Mouse (Mus musculus): Measurements from ENCODE around the gene Akap10. TPM values are rescaled to one million over a fixed set of nuclear protein-coding genes. Genes with fewer than 3 reads are reported as not detected.
A peak's percentile ranks its signal among the peaks of the same experiment; 100 is the strongest.
"Not testable (repeated sequence)": the region's sequence is repeated elsewhere in the genome, so short reads cannot be mapped to it uniquely, and the experiment has no call there.

The Akap10 gene
- total RNA-seq, 2 experiments from 2014 or later, result 36.1 to 37.6 TPM

DNA sequence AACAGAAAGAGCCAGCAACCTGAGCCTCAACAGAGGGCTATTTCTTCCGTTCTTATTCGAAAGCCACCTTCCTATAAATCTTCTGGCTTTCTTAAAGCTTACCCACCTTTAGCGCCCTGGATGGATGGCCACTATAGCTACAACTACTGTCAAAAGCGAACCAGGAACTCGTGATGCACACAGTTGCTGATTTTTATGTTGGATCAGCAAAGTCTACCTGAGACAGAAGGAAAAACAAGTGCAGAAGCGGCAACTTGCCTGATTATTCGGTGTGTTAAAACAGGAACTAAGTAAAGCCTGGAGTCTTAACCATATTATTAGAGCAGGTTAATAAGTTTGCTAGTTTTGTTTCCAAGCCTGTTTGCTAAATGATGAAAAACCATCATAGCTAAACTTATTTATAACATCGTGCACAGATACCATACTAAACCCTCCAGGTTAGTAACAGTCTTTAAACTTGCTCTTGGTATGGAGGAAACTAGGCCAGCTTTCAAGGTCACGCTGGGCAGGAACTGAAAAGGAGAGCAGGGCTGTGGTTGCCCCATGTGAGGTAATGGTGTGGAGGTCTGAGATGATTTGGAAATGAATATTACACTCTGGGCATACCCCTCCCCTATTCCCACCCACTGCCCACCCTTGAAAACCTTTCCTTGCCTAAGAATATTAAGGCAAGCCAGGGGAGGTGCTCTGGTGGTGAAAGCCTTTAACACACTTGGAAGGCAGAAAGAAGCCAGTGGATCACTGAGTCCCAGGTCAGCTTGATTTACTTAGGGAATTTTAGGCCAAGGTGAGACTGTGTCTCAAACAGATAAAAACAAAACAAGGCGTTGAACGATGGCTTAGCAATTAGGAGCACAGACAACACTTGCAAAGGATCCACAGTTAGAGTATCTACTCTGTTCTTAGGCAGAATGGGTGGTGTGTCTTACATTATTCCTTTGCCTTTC is 861 bp upstream of the Akap10 start:
- DNase-seq (ENCODE audit: low spot score in 2 of 2), result no peak

DNA sequence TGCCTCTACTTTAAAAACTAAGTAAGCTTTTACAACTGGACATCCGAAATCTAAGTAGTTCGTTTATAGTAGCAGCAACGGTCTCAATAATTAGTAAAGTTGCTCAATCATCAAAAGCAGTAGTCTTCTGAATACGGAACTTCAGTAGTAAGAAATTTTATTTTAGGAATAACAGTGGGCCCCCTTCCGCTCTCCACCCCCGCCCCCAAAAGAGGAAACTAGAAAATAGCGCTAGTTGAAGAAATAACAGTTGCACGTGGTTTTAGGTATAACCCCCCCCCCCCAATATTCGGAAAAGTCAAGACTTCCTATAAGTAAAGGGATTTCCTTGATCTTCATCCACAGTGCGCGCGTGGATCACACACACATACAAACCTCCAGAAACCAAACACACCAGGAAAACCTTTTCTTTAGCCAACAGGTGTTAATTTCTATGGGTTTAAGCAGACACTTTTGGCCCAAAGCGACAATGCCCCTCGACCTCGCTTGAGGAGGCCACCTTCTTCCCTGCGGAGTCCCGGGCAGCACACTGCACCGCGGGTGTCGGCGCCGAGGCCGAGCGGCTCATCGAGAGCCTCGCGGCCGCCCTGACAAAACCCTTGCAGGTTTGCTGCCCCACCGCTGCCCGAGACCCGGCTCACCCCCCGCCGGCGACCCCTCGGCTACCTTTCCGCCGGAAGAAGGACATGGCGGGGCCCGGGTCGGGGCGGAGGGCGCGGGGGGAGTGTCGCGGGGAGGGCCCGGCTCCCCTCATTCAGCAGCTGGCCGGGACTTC is 542 bp downstream of the Akap10 start:
- peak in 1 of 2 experiments; percentile 24 for DNase-seq (ENCODE audit: low spot score in 2 of 2)

- no peak for DNase-seq (ENCODE audit: low spot score in 2 of 2)
Measured at GRCm38 (mm10) chr11:61923309-61923708, 6.7 kb downstream of the Akap10 start.

DNA sequence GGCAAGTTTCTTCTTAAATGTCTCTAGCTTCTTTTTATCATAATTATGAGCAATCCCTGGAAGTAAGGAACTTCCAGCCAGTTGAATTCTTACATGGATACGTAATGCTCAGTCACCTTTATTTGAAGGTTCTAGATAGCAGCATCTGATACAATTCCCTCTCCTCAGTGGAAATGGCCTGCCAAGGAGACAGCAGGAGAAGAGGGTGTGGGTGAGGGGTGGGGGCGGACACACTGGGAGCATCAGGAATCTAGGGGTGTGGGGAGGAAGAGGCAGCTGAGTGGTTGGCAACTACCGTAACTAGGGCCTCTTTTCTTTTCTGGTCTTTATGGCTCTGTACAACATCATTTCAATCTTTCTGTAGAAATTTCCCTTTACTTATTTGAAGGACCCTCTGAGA is 10.3 kb downstream of the Akap10 start:
- peak in 1 of 2 experiments; percentile 44 for DNase-seq (ENCODE audit: low spot score in 2 of 2)

GRCm38 (mm10) chr11:61908315-61908714 is 21.7 kb downstream of the Akap10 start:
- DNase-seq (ENCODE audit: low spot score in 2 of 2), result no peak

GRCm38 (mm10) chr11:61882183-61882582 is 47.9 kb downstream of the Akap10 start:
- peak in 1 of 2 experiments; percentile 29 for DNase-seq (ENCODE audit: low spot score in 2 of 2)

GRCm38 (mm10) chr11:61879921-61880320 is 50.1 kb downstream of the Akap10 start:
- no peak for DNase-seq (ENCODE audit: low spot score in 2 of 2)

DNA sequence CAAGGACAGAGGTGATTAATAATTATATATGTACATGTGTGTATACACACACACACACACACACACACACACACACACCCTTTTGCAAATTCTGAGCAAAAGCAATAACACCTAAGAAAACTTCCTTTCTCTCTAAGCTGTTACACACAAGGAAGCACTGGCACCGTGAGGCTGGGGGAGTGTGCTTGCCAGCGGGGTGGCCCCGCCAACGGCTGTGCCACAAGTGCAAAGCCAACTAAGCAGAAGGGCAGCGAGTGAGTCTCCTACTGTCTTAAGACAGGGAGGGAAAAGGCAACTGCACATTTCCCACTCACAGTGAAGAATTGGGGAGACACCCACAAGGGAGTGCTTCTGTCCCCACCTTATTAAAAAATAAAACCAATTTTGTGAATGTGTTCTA is 58.2 kb downstream of the Akap10 start:
- DNase-seq (ENCODE audit: low spot score in 2 of 2), result no peak

GRCm38 (mm10) chr11:61866856-61867255 is 63.2 kb downstream of the Akap10 start:
- DNase-seq (ENCODE audit: low spot score in 2 of 2), result no peak

DNA sequence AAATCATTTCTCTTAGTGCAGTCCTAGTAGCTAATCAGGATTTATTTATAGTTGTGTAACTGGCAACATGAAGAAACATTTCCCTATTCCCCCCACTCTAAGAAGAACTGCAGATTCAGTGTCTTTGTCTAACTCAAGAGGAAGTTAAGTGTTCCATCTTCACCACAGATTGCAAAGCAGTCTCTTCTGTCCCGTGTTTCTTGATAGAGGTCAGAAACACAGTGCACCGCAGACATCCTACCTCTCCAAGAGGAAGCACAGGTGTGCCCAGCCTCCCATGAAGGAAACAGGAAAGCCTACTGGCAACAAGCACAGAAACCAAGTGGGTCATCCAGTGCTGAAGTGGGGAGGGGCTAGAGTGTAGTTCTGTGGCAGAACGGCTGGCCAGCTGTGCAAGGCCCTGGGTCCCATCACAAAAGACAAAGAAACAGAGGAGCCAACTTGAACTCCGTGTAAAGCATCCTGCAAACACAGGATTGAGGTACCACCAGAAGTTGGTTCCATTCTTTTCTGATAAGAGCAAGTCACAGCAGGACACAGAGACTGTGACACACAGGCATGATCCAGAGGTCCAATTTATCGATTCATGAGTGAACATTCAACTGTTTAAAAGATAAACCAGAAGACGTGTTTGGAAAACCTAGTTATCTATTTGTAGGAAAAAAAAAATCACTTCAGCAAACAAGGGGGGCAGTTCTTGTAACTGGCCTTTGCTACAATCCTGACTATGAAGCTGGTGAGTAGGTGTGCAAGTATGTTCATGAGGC is 68.1 kb downstream of the Akap10 start:
- DNase-seq (ENCODE audit: low spot score in 2 of 2), result no peak

- DNase-seq (ENCODE audit: low spot score in 2 of 2), result no peak
Measured at GRCm38 (mm10) chr11:61859316-61859715, 70.7 kb downstream of the Akap10 start.

- DNase-seq (ENCODE audit: low spot score in 2 of 2), result no peak
Measured at GRCm38 (mm10) chr11:61855539-61855938, 74.5 kb downstream of the Akap10 start.

DNA sequence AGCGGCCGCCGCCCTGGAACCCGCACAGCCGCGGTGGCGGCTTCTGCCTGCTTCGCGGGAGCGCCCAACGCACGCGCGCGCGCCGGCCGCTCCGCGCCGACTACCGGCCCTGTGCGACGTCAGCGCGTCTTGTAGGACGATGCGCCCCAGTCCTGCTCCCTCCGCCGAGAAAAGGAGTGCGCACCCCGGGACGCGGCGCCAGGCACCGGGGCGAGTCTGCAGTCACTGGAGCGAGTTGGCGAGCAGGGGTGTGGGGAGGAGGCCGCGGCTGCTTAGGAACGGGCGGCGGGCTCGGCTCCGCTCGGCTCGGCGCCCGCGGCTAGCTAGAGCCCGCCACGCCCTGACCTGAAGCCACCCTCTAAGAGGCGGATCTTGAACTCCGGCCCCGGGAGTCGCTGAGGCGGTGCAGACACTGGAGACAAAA is 75.1 kb downstream of the Akap10 start, which contains the start of gene Ulk2:
TSS of gene Ulk2 (minus strand) at position 86 of the 424 bp plus-strand sequence.
- peak; percentile 88 to 92 for DNase-seq (ENCODE audit: low spot score in 2 of 2)

DNA sequence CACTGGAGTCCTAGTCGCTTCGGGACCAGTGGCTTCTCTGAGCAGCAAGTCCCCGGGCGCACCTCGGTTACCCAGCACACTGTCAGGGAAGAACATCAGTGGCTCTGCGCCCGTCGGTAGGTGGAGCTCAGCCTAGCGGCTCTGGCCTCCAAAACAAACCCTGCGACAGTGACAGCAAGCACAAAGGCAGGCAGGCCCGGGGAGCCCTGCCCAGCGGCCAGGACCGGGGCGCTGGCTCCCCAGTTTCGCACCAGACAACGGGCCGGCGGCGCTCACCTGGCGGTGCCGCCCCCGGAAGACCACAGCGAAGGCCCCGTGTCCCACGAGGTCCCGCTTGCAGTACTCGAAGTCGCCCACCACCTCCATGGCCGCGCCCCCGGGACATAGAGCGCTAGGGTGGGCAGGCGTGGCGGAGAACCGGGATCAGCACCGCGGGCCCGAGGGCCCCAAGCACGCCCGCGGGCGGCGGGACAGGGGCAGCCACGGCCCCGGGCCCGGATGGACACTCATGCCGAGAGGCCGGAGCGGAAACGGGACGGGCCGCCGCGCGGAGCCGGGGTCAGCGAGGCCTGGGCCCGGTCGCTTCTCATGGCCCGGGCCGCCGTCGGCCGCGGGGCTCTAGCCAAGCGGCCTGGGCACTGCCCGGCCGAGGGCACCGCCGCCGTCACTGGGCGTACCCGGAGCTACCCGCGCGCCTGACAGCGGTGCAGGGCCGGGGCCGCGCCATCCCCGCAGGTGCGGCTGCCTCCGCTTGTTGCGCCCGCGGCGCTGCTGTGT is 75.7 kb downstream of the Akap10 start:
- peak; percentile 84 to 91 for DNase-seq (ENCODE audit: low spot score in 2 of 2)

GRCm38 (mm10) chr11:61853659-61854058 is 76.4 kb downstream of the Akap10 start:
- no peak for DNase-seq (ENCODE audit: low spot score in 2 of 2)

DNA sequence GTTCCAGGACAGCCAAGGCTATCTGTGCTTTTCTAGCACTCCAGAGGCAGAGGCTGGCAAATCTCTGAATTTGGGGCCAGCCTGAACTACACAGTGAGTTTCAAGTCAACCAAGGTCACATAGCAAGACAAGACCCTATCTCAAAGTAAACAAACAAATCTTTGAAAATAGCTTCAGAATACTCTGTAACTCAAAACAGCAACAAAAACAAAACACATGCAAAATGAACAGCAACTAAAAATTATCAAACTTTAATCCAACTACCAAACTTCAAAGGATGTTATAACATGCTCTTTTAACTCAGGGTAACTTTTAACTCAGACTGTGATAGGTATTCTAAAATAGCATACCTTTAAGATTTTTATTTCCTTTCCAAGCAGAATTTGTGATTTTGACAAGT is 77.1 kb downstream of the Akap10 start:
- DNase-seq (ENCODE audit: low spot score in 2 of 2), result no peak

GRCm38 (mm10) chr11:61851195-61851594 is 78.9 kb downstream of the Akap10 start:
- no peak for DNase-seq (ENCODE audit: low spot score in 2 of 2)

DNA sequence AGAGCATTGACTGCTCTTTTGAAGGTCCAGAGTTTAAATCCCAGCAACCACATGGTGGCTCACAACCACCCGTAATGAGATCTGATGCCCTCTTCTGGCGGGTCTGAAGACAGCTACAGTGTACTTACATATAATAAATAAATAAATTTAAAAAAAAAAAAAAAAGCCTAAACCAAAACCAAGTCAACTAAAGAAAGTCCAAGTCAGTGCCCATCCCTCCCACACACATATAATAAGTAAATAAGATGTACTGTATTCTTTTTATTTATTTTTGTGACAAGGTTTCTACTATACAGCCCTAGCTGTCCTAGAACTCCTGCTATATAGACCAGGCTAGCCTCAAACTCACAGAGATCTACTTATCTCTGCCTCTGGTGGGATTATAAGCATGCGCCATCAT is 89.4 kb downstream of the Akap10 start:
- DNase-seq (ENCODE audit: low spot score in 2 of 2), result not testable (repeated sequence)

GRCm38 (mm10) chr11:61839940-61840339 is 90.1 kb downstream of the Akap10 start:
- DNase-seq (ENCODE audit: low spot score in 2 of 2), result no peak

DNA sequence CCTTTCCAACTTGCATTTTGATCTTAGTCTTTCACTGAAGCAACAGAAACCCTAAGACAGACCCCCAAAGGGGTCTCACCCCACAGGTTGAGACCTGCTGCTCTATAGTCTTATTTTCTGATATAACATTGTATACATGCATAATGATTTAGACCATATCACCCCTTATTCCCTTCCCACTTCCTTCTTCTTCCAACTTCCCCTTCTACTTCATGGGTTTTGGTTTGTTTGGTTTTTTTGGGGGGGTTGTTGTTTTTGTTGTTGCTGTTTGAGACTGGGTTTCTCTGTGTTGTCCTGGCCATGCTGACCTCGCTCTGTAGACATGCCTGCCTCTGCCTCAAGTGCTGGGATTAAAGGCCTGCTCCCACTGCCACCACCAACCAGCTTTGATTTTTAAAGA is 90.9 kb downstream of the Akap10 start:
- no peak for DNase-seq (ENCODE audit: low spot score in 2 of 2)

Data from layer of hippocampus, adult 18-20 months (tissue).